Mouse (Mus musculus): Measurements from ENCODE around the gene Sirt7. TPM values are rescaled to one million over a fixed set of nuclear protein-coding genes. Genes with fewer than 3 reads are reported as not detected.

Gene Sirt7
- 78.5 and 91.5 TPM in 2 replicates for polyA plus RNA-seq (2012; ENCODE audit: insufficient read depth, insufficient read length, missing spikeins)

DNA sequence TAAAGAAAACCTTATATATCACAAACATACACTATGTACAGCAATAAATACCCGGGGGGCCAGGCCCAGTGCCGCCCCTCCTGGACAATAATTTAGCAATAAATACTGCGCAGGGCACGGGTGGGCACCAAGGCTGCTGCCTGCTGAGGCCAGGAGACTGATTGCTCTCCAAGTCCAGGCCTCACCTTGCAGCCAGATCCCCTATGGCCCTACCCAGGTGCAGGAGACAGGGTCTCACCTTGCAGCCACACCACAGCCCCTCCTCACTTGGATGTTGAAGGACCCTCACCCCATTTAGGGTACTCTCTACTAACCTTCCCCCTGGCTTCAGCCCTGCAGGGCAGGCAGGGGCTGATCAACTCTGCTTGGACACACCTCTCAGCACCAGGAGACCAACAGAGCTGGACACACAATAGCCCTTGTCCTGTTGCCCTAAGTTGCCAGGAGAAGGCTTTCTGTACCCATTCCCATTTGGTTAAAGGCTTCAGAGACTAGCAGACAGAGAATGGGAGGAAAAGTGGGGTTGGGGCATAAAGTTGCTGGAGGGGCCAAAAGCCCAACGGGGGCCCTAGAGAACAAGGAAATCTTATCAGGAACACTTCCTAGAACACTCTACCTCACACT, at the start of gene Sirt7:
Sirt7 (minus strand) TSS at position 89 of the 624 bp plus-strand sequence.
- H3K4me1 ChIP-seq (ENCODE audit: control insufficient read depth, insufficient read depth, low read length): peaks cover 40% of the 10 kb centered on the region
- TF ChIP-seq CTCF (IDR thresholded peaks at IDR 0.05; ENCODE audit: low read depth, low read length): no peak
- TF ChIP-seq POLR2A (IDR thresholded peaks at IDR 0.05; ENCODE audit: borderline replicate concordance, low read depth, low read length): no peak

DNA sequence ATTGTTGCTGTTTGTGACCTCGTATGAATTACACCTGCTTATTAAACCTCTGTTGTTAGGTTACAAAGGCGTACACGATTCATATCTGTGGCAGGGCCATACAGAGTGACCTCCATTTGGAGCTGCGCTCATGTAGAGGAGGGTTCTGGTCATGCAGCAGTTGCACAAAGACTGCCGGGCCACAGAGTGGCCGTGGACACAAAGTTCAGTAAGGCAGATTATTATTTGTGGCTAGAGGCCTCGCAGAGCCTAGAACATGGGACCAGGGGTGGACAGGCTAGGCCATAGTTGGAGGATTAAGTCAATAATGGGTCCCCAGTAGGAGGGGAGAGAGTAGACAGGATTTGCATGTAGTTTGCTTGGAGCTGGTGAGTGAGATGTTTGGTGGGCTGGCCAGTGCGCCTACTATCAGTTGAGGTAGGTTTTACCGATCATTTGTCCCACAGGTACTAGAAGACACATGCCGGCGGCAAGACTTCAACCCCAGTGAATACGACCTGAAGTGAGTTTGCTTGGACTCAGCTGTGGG, 48.6 kb upstream of the Sirt7 start:
- H3K4me3 ChIP-seq (ENCODE audit: insufficient read depth, low read length): peak overlapping the region; percentile 86
- H3K4me1 ChIP-seq (ENCODE audit: control insufficient read depth, insufficient read depth, low read length): peaks cover 20% of the 10 kb centered on the region
- peak overlapping the region; percentile 81 for H3K27ac ChIP-seq (ENCODE audit: insufficient read depth, low read depth, low read length)
- no peak for TF ChIP-seq POLR2A (IDR thresholded peaks at IDR 0.05; ENCODE audit: borderline replicate concordance, low read depth, low read length)
- TF ChIP-seq CTCF (IDR thresholded peaks at IDR 0.05; ENCODE audit: low read depth, low read length): no peak

More for the DNA sequence above, at the start of gene Sirt7:
- Histone ChIP-seq H3K27ac (ENCODE audit: insufficient read depth, low read depth, low read length) (peak within 1 kb of the TSS; percentile 56), H3K4me3 (ENCODE audit: insufficient read depth, low read length) (peak within 1 kb of the TSS; percentile 72)

DNA sequence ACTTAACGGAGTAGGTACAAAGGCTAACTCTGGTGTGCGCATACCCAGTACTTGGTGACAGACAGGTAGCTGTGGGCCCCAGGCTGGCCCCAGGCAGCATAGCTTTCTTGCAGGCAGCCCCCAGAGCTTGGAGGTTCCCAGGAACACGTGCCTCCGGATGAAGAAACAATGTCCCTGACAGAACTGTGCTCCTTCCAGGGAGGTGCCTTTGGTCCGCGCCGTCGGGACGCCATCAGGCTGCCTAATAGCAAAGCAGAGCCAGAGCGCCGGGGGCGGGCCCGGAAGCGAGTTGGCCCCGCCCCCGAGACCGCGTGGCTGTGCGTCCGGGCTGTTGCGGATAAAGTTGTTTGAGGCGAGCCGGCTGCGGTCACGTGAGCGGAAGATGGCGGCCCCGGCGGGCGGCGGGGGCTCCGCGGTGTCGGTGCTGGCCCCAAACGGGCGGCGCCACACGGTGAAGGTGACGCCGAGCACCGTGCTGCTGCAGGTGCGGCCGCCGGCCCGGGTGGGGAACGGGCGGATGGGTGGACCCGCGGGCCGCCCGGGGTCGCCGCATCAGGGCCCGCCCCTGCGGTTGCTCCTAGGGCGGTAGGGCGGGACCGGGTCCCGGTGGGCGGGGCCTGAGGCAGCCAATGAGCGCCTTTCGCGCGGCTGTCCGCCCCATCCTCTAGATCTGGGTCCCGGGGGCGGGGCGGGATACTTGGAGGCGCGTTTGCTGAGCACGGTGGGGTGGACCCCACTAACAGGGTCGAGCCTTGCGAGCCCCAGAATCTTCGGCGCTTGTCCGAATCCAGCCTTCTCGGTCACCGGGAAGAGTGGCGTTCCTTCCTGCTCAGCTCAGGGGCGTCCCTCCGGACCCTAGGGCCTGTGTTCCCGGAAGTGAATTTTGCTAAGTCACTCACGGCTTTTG, 47.9 kb upstream of the Sirt7 start, which contains the start of gene Aspscr1:
Aspscr1 (plus strand) TSS at position 287 of the 907 bp plus-strand sequence.
- Histone ChIP-seq H3K4me3 (ENCODE audit: insufficient read depth, low read length) (peak within 1 kb of the TSS; percentile 86), H3K4me1 (ENCODE audit: control insufficient read depth, insufficient read depth, low read length) (peaks cover 20% of the 10 kb centered on the region), H3K27ac (ENCODE audit: insufficient read depth, low read depth, low read length) (peak within 1 kb of the TSS; percentile 81)
- no peak for TF ChIP-seq CTCF (IDR thresholded peaks at IDR 0.05; ENCODE audit: low read depth, low read length)
- 0 out of 2 replicates have a peak, but pooled peaks have one; percentile 54 for TF ChIP-seq POLR2A (IDR thresholded peaks at IDR 0.05; ENCODE audit: borderline replicate concordance, low read depth, low read length)

DNA sequence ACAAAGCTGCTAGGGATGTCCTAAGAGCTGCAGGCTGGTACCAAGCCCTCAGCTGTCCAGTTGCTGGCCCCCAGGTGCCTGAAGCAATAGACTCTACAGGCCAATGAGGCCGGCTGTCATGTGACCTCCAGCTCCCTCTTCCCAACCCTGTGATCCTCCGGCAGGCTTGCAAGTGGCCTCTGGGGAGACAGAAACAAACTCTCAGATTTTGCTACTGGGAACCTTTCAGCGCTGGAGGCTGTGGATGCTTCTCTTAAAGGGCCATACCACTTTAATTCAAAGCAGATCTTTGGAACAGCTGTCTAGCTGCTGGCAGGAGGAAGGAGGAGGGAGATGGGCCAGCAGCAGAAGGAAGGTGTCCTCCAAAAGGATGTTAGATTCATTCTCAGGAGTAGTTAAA, 41.6 kb upstream of the Sirt7 start:
- no peaks in the 10 kb centered on the region for H3K4me1 ChIP-seq (ENCODE audit: control insufficient read depth, insufficient read depth, low read length)
- no peak overlapping the region for H3K4me3 ChIP-seq (ENCODE audit: insufficient read depth, low read length)
- H3K27ac ChIP-seq (ENCODE audit: insufficient read depth, low read depth, low read length): no peak overlapping the region
- TF ChIP-seq CTCF (IDR thresholded peaks at IDR 0.05; ENCODE audit: low read depth, low read length) (no peak), POLR2A (IDR thresholded peaks at IDR 0.05; ENCODE audit: borderline replicate concordance, low read depth, low read length) (no peak)

DNA sequence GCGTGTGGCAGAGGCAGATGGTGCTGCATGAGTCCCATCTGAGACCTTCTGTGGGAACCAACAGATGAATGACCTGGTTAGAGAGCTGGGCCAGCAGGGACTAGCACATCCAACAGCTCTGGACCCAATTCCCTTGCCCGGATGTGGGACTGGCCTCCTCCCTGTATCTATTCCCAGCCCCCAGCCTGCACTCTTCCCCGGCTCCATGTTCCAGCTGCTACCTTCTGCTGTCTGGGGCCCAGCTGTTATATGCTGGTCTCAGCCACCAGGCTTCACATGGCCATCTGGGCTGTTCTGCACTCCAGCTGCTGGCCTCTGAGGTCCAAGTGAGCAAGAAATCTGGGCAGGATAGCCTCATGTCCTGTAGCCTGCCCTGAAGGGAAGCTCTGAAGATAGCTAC, 40.4 kb upstream of the Sirt7 start:
- no peak overlapping the region for H3K27ac ChIP-seq (ENCODE audit: insufficient read depth, low read depth, low read length)
- TF ChIP-seq CTCF (IDR thresholded peaks at IDR 0.05; ENCODE audit: low read depth, low read length): no peak
- TF ChIP-seq POLR2A (IDR thresholded peaks at IDR 0.05; ENCODE audit: borderline replicate concordance, low read depth, low read length): no peak
- no peaks in the 10 kb centered on the region for H3K4me1 ChIP-seq (ENCODE audit: control insufficient read depth, insufficient read depth, low read length)
- H3K4me3 ChIP-seq (ENCODE audit: insufficient read depth, low read length): no peak overlapping the region

DNA sequence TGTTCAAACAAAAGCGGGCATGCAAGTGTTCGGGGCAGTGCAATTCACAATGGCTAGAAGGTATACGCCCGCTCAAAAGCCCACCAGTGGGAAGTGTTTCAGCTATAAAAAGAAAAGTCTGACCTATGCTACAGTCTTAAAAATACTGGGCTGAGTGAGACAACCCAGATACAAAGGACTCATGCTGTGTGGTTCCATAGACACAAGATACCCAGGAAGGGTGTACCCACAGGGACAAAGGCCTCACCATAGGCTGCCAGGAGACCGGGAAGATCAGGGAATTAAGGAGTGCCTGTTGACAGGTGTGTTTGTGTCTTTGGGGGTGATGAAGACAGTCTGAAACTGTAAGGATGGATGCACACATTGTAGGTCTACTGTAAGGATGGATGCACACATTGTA, 38.7 kb upstream of the Sirt7 start:
- no peak overlapping the region for H3K4me3 ChIP-seq (ENCODE audit: insufficient read depth, low read length)
- TF ChIP-seq POLR2A (IDR thresholded peaks at IDR 0.05; ENCODE audit: borderline replicate concordance, low read depth, low read length) (no peak), CTCF (IDR thresholded peaks at IDR 0.05; ENCODE audit: low read depth, low read length) (no peak)

DNA sequence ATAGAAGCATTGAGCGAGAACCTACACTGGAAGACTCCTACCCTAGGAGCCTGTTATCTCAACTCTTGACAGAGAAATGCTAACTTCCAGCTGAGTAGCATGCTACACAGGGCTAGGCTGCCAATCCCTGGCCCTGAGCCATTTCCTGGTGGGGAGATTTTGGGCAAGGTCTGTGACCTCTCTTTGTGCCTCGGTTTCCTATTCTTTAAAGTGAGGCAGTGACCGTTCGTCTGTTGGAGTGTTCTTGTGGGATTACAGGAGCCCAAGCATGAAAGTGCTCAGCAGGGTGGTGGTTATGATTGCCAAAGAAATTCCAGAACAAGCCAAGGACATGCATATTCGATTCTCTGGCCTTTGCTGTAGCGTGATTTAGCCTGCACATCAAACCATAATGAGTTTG, 37.7 kb upstream of the Sirt7 start:
- TF ChIP-seq CTCF (IDR thresholded peaks at IDR 0.05; ENCODE audit: low read depth, low read length) (no peak), POLR2A (IDR thresholded peaks at IDR 0.05; ENCODE audit: borderline replicate concordance, low read depth, low read length) (no peak)
- no peak overlapping the region for H3K27ac ChIP-seq (ENCODE audit: insufficient read depth, low read depth, low read length)
- H3K4me3 ChIP-seq (ENCODE audit: insufficient read depth, low read length): no peak overlapping the region
- no peaks in the 10 kb centered on the region for H3K4me1 ChIP-seq (ENCODE audit: control insufficient read depth, insufficient read depth, low read length)

More for the DNA sequence above, 38.7 kb upstream of the Sirt7 start:
- Histone ChIP-seq H3K27ac (ENCODE audit: insufficient read depth, low read depth, low read length) (no peak overlapping the region), H3K4me1 (ENCODE audit: control insufficient read depth, insufficient read depth, low read length) (no peaks in the 10 kb centered on the region)

DNA sequence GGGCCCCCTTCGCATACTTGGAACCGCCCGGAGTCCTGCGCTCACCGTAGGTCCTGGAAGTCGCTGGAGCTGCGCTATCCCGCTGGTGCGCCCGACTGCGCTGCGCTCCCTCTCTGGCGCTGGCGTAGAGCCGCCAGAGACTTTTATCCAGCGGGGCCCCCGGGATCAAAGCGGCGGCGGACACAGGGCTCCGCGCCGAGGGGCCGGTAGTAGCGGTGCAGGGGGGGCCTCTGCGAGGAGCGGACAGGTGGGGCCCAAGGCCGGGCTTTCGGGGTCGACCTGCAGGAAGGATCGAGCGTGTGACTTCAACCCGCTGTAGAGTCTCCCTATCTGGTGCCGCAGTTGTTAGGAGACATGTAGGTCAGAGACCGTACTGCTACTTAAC, 36.0 kb upstream of the Sirt7 start, which contains the start of gene Notum:
Notum (minus strand) TSS at position 100 of the 385 bp plus-strand sequence.
- H3K27ac ChIP-seq (ENCODE audit: insufficient read depth, low read depth, low read length): no peak within 1 kb of the TSS
- TF ChIP-seq CTCF (IDR thresholded peaks at IDR 0.05; ENCODE audit: low read depth, low read length): no peak
- TF ChIP-seq POLR2A (IDR thresholded peaks at IDR 0.05; ENCODE audit: borderline replicate concordance, low read depth, low read length): no peak
- H3K4me1 ChIP-seq (ENCODE audit: control insufficient read depth, insufficient read depth, low read length): no peaks in the 10 kb centered on the region
- peak within 1 kb of the TSS; percentile 43 for H3K4me3 ChIP-seq (ENCODE audit: insufficient read depth, low read length)

DNA sequence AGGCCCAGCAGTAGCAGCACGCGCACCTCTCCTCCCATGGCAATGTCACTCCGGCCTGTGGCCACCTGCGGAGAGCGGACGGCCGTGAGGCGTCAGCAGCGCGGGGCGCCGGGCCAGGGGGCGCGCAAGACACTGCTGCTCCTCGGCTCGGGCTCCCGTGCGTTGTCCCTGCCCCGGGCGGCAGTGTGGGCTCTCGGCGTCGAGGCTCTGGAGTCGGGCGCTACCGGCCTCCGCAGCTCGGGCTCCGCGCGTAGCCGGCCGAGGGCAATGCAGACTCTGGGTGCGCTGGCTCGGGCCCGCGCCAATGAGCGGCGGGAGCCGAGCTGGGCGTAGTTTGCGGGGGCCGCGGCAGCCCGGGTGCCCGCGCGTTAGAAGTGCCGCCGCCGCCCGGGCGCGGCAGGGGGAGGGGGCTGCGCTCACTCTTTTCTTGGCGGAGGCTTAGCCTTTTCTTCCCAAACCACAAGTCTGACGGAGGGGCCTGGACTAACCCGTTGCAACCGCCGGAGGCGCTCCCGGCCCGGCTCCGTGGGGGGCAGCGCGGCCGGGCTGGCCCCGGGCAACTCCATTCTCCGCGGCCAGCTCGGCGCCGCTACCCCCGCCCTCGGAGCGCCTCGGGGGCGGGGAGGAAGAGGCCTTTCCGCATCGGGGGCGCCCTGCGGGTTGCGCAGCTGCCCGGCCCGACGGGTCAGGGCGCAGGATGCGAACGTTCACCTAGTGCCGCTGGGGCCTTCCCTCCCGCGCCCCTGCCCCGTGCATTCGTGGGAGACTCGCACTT, 35.4 kb upstream of the Sirt7 start:
- Histone ChIP-seq H3K4me3 (ENCODE audit: insufficient read depth, low read length) (peak overlapping the region; percentile 43), H3K4me1 (ENCODE audit: control insufficient read depth, insufficient read depth, low read length) (no peaks in the 10 kb centered on the region), H3K27ac (ENCODE audit: insufficient read depth, low read depth, low read length) (no peak overlapping the region)
- TF ChIP-seq CTCF (IDR thresholded peaks at IDR 0.05; ENCODE audit: low read depth, low read length) (no peak), POLR2A (IDR thresholded peaks at IDR 0.05; ENCODE audit: borderline replicate concordance, low read depth, low read length) (no peak)
